Mouse (Mus musculus): ENCODE results near the gene Pdk2. TPM values are rescaled to one million over a fixed set of nuclear protein-coding genes. Genes with fewer than 3 reads are reported as not detected.
A peak's percentile ranks its signal among the peaks of the same experiment; 100 is the strongest.

The Pdk2 gene
- 100 to 1,000 TPM; 104 to 110 TPM for total RNA-seq (2021)

DNA sequence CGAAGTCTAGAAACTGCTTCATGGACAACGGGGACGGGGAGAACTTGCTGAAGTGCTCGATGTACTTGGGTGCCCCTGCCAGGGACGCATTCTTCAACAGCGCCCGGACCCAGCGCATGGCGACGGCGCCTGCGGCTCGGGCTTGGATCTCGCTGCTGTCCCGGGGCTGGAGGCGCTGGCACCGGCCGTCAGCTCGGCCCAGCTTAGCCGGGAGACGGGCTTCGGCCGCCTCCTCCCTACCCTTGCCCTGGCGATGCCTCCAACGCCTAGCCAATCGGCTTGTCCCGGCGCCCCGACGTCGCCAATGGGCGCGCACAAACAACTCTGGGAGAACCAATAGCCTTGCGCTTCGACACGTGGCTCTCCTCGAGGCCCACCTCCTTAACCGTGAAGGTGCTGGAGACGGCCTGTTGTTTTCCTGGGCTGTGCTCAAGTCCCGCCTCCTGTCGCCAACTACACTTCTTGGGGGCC is at the start of gene Pdk2:
Gene Pdk2, minus strand, starts transcription at position 216 of the 471 bp plus-strand sequence.
- peak; percentile 97 to 98 for DNase-seq (ENCODE audit: low spot score in 2 of 2)
- intact Hi-C loops (cut with DNase I) = loop anchor here (5.0 kb wide), 2 partner anchors 49 to 104 kb away; partner anchors contain the start of genes Col1a1 and Ppp1r9b

DNA sequence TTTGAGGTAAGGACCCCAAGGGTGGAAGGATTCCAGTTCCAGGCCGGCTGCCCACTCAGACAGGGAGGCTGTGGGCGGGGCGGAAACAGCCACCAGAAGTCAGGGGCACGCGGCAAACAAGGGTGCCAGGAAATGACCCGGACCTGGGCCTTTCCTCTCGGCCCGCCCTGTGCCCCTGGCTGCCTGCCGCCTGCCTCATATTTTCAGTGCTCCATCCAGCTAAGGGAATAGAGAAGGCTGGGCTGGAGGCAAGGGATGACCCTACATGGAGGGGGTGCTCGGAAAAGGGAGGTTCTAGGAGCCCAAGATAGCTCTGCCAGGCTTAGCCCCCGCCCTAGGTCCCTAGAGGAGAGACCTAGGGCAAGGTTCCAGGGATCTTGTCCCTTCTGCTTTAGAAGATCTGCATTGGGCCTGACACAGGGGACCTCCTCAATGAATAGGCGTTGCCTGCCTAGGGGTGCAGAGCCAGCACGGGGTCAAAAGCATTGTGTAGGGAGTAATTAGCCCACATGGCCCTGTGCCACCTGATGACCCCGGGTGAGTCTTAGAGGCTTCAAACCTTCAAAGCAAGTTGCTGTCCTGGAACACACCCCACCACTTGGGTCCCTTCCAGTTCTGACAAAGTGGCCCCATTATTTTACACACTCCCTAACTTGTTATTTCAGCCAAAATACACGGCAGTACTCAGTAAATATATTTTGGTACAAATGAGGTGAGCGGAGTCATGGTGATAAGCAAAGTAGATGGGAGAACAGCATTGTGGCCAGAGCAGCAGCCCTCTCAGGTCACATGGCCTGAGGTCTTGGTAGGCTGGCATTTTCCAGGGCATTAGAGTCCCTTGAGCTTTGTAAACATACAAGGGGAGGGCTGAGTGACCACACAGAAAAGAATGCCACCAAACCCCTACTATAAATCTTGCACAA is 48.0 kb upstream of the Pdk2 start:
- intact Hi-C loops (cut with DNase I) = no loop called here
- no peak for DNase-seq (ENCODE audit: low spot score in 2 of 2)

GRCm38 (mm10) chr11:95088286-95088685 is 47.1 kb upstream of the Pdk2 start:
- DNase-seq (ENCODE audit: low spot score in 2 of 2) = no peak
- intact Hi-C loops (cut with DNase I) = no loop called here

DNA sequence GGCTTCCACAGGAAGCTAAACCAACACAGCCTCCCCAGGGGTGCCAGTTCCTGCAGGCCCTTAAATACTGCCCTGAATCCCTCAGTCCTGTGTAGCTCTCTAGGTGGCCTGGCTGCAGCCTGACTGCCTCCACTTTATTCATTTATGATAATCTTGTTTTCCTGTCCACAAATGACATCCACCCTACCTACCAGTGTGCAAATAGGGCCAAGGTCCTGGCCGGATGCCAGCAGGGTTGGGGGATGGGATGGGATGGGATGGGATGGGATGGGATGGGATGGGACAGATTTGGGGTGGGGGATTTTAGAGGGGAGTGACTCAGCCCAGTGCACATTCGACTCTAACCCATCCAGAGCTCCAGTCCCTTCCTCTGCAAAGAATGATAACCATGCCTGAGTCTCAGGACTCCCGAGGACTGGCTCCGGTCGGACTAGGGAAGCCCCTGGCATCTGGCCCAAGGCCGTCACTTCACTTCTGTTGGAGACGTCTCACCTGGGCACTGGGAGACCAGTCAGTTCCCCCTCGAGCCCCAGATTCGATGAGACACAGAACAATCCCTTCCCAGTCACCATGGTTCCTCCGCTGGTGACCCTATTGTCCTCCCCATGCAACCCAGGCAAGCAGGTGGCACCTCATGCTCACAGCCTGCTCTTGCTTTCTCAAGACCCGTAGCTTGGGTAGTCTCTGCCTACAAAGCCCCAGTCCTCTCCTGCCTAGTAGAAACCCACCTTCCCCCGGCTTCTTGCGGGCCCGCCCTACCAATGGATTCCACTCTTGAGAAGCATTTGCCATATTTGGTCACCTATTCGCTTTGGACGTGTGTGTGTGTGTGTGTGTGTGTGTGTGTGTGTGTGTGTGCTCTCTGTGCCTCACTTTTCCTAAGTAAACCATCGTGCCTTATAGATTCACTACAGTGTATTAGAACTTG is 46.4 kb upstream of the Pdk2 start:
- intact Hi-C loops (cut with DNase I) = no loop called here
- DNase-seq (ENCODE audit: low spot score in 2 of 2) = no peak

GRCm38 (mm10) chr11:95086229-95086628 is 45.1 kb upstream of the Pdk2 start:
- intact Hi-C loops (cut with DNase I) = no loop called here
- no peak for DNase-seq (ENCODE audit: low spot score in 2 of 2)

DNA sequence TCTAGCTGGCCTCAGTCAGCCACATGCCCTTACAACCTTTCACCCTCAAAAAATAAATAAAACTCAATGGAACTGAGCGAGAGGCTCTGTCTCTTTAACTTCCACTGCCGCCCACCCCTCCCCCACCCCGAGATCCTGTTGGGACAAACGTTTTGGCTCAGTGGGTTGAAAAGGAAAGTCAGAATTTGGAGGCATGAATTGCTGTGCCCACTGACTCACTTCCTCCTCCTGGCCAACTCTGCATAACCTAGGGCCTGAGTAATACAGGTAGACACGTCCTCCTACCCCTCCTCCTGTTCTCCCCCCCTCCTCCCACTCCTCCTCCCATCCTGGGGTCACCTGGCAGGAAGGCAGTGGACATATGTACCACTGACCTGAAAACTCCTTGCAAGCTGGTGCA is 44.6 kb upstream of the Pdk2 start:
- intact Hi-C loops (cut with DNase I) = no loop called here
- DNase-seq (ENCODE audit: low spot score in 2 of 2) = no peak

- intact Hi-C loops (cut with DNase I) = no loop called here
- DNase-seq (ENCODE audit: low spot score in 2 of 2) = no peak
Measured at GRCm38 (mm10) chr11:95084811-95085382, 43.7 kb upstream of the Pdk2 start.

DNA sequence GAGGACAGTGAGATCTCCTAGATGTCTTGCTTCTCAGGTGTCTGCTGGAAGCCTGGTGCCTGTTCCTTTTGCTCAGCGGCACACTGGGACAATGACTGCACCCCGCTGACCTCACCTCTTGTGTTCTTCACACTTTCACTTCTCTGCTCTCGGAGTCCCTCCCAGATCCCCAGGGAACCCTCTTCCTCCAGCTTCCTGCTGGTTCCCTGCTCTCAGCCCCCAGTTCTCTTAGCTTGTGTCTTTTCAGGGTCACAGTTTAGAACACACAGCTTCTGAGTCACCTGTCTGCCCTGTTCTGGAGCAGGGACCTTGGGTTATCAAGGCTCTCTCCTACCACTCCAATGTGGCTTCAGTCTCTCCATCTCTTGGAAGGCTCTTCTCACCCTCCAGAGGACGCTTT is 43.0 kb upstream of the Pdk2 start:
- DNase-seq (ENCODE audit: low spot score in 2 of 2) = no peak
- intact Hi-C loops (cut with DNase I) = no loop called here

GRCm38 (mm10) chr11:95082896-95083295 is 41.7 kb upstream of the Pdk2 start:
- intact Hi-C loops (cut with DNase I) = no loop called here
- no peak for DNase-seq (ENCODE audit: low spot score in 2 of 2)

DNA sequence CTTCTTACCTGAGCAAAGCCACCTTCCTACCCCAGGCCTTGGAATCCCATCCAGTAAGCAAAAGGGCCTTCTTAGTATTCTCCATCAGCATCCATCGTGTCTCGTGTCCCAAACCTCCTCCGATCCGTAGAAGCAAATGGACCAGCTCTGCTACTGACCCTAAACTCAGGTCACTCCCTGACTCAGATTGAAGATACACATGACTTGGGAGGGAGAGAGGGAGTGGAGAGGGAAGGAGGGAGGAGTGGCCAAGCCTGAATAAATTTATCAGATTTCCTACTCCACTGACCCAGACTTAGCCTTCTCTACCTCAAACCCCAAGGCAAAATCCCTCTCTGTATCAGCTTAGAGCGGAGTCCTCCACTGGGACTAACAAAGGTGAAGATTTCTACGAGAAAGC is 39.6 kb upstream of the Pdk2 start:
- DNase-seq (ENCODE audit: low spot score in 2 of 2) = no peak
- intact Hi-C loops (cut with DNase I) = no loop called here

DNA sequence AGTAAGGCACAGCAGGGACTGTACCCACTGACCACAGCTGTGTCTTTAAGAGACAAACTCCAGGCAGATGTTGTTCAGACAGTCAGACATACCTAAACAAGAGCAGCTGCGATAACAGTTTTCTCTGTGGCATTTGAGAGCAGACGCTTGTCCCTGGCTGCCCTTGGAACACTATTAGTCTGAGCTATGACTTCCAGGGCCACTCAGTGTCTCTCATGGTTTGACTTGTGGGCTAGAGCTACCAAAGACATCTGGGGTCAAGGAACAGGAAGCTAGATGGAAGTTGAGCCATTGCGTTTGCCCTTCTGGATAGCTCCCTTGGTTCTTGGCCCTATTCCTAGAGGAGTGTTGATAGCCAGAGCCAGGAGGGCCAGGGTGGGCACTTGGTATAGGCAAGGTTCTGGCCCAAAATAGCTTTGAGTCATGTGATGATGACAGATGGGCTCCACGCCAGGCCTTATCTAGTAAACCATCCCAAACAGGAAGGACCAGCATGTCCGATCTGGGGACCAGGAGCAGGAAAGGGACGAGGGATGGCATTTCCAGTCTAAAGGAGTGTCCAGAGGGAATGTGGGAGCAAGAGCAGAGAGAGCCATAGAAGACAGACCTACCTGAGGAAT is 38.2 kb upstream of the Pdk2 start:
- DNase-seq (ENCODE audit: low spot score in 2 of 2) = no peak
- intact Hi-C loops (cut with DNase I) = no loop called here

- intact Hi-C loops (cut with DNase I) = loop anchor here (2.0 kb wide), 1 partner anchor 29 kb away; no protein-coding TSS in a partner anchor
Measured at GRCm38 (mm10) chr11:95077956-95078355, 36.8 kb upstream of the Pdk2 start.

DNA sequence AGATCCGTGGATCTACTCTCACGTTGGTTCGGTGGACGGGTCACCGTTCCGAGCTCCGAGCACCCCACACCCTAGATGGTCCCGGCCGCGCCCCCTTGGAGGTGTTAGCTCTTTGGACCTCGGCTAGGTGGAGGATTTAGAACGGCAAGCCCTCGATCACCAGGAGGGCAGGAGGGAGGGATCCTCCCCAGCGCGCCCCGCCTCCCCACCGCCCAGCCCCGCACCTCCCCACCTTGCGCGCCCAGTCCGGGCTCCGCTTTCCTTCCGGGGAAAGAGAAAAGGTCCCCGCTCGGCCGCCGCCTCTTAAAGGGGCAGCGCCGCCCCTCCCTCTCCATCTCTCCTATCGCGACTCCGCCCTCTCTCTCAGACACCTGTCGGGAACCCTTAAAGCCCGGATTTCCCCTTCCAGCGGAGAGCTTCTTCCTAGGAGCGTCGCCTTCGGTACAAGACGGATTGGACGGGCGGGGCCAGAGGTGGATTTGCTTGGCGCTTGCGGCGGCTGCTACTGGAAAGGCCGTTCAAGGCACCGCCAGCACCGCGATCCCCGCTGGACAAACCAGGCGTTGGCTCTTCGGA is 35.5 kb upstream of the Pdk2 start, which contains the start of gene Itga3:
Gene Itga3, minus strand, starts transcription at position 266 of the 576 bp plus-strand sequence.
- intact Hi-C loops (cut with DNase I) = loop anchor here (2.0 kb wide), 1 partner anchor 30 kb away; no protein-coding TSS in a partner anchor

More at GRCm38 (mm10) chr11:95077956-95078355, 36.8 kb upstream of the Pdk2 start:
- no peak for DNase-seq (ENCODE audit: low spot score in 2 of 2)

DNA sequence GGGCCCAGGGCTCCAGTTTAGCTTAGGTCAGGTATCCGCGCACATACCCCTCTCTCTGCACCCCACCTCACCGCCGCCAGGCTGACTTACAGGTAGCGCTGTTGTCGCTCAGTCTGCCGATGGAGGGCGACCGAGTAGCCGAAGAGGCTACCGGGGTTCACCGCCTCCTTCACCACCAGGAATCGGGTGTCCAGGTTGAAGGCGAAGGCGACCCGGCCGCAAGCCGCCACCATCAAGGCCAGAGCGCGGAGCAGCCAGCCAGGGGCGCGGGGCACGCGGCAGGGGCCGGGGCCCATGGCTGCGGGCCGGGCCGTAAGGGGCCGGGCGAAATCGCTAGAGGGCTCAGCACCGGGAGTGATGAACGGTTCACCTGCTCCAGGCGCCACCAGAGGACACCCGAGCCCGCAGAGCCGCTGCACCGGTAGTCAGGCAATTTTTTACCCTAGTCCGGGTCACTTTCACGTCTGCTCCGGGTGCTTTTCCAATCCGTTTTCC is 34.9 kb upstream of the Pdk2 start:
- intact Hi-C loops (cut with DNase I) = loop anchor here (2.0 kb wide), 1 partner anchor 31 kb away; no protein-coding TSS in a partner anchor
- DNase-seq (ENCODE audit: low spot score in 2 of 2) = peak; percentile 65 to 69

More for the DNA sequence above, 35.5 kb upstream of the Pdk2 start, which contains the start of gene Itga3:
- DNase-seq (ENCODE audit: low spot score in 2 of 2) = peak; percentile 60 to 70

DNA sequence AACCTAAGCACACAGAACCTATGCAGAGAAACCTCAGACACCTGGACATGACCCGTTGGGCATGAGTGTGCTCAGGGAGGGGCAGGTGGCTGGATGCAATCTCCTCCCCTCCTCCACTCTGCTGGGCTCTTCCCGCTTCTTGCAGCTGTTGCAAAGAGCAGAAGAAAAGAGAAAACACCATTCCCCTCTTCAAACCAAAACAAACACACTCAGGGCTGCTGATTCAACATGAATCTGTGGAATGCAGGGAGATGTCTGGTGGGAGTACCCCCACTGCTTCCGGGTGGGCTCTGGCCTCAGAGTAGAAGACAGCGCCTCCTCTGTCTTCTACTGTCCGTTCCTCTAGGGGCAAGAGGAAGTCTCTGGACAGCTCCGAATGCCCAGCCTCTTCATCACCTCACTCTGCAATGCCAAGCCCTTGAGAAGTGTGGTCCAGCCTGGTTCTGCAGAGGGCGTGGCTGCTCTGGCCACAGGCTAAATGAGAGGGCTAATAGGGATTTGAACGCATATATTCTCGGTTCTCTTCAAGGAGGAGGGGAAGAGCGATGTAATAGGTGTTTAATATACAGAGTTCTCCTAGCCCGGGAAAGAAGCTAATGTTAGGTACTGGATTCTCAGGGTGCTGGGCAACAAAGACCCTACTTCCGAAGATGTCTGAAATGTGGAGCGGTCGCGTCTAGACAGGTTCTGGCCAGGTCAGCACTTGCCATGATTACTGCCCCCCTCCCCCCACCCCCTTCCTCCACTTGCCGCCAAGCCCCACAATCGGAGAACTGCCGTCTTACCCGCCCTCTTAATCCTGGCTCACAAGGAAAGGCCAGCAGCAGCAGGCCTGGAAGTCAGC is 34.3 kb upstream of the Pdk2 start:
- no peak for DNase-seq (ENCODE audit: low spot score in 2 of 2)
- intact Hi-C loops (cut with DNase I) = loop anchor here (2.0 kb wide), 1 partner anchor 31 kb away; no protein-coding TSS in a partner anchor

DNA sequence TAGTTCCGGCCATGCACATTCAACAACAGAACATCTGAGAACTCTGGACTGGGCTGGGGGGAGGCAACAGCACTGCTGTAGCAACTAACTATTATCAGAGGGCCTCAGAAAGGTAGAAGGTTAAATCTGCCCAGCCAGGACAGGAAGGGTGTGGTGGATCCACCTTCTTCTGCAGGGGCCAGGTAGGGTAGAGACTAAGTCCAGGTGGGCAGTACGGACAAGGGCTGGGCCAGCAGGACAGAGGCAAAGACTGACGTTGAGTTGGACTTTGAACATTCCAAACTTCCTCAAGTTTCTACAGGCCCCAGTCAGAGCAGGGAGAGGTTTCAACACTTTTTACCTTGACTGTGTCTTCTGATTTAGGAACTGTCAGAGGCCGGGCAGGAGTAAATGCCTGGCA is 33.5 kb upstream of the Pdk2 start:
- intact Hi-C loops (cut with DNase I) = no loop called here
- DNase-seq (ENCODE audit: low spot score in 2 of 2) = no peak

DNA sequence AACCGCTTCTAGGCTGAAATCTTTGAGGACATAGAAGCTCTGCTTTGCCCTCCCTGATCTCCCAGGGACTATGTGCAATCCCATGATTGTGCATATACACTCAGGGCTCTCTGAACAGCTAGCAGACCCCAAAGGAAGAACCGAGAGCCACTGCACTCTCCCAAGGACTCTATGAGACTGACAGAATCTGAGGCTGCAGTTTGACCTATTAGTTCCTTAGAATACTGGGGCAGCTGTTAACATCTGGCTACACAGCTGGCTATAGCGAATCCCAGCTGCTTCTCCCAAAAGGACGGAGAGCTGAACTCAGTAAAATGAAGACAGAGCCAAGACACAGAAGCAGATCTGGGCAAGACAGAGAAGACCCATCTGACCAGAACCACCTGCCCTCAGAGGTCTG is 32.7 kb upstream of the Pdk2 start:
- intact Hi-C loops (cut with DNase I) = no loop called here
- no peak for DNase-seq (ENCODE audit: low spot score in 2 of 2)

DNA sequence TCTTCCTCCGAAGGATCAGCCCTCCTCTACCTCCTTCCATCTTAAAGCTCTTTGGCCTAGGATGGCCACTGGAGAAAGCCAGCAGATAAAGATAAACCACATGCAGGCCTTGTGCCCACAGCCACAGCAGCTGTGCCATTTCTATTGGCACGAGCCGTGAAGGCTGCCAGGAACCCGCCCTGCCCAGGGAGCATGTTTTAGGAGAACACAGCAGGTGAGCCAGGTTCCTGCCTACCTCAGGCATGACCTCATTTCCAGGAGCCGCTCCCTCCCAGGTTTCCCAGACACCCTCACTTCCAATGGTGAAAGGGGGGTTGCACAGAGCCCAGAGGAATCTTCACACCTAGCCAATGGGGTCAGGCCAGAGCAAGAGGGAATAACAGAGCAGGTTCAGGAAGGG is 31.6 kb upstream of the Pdk2 start:
- DNase-seq (ENCODE audit: low spot score in 2 of 2) = no peak
- intact Hi-C loops (cut with DNase I) = no loop called here
